Mouse (Mus musculus) lung, postnatal 14 days (tissue): ENCODE measurements at regions not wholly inside any gene's neighbourhood (a gene's known extent, or its start where the extent isn't known, plus 50 kb on each side); places are given as distances from the start of the nearest gene placed in this dataset.

Experiments used
- DNase-seq: peaks from one replicate; pipeline ENCODE4 v3.0.0; 2021

DNA sequence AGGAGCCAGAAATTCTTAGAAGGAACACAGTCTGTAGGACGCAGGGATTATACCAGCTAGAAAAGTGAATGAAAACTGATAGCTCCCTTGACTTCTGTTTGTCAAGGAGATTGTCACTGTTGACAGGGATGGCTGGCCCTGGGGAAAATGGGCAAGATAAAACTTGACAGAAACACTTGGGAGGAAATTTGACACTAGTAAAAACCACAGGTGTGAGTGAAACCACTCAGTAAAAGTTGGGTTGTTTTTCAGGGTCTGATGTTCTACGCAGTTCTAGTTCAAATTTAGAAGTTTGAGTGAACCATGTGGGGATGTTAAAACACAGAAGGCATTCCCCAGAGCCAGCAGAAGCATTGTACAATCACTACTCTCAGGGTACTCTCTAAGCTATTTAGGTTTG lies 246.6 kb upstream of the Prep start:
- DNase-seq: no peak

DNA sequence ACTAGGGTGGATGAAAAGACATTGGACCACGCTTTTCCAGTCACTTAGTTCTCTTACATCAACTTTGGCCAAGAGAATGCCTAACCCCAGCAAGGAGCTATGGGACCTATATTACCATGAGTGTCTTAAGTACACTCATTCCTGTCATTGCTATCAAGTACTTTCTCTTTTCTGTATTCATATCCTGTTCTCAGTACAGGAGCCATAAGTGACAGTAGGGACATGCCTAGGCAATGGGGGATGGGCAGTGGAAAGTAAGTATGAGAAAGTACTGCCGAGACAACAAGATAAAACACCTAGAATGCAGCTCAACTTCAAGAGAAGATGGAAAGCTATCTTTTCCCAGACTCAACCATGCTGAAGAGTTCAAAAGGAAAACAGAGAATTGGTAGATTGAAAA lies 247.6 kb upstream of the Prep start:
- no peak for DNase-seq

DNA sequence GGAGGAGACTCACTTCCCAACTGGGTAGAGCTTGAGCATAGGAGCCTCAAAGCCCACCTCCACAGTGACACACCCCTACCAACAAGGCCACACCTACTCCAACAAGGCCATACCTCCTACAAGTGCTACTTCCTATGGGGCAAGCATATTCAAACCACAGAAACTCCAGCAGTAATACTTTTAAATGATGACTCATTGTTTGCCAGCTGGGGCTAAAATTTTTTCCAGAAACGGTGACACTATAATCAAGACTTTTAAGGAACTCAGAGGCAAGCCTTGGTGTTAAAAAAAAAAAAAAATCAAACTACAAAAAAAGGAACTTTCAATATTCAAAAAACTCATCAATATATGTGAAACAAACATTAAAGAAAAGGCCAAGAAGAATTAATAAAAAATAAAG lies 248.4 kb upstream of the Prep start:
- DNase-seq: no peak

DNA sequence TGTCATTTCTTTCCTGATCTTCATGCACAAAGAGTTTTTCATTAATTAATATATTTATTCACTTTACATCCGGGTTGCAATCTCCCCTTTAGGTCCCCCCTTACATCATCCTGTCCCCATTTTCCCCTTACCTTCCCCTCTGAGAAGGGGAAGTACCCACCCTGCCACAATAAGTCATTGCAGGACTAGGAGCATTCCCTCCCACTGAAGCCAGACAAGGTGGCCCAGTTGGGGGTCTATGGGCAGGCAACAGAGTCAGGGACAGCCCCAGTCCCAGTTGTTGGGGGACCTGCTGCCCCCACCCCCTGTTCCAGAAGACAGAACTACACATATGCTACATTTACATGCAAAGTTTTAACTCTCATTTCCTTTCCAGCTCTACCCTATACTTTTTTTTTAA lies 267.9 kb upstream of the Prdm1 start:
- DNase-seq: no peak

DNA sequence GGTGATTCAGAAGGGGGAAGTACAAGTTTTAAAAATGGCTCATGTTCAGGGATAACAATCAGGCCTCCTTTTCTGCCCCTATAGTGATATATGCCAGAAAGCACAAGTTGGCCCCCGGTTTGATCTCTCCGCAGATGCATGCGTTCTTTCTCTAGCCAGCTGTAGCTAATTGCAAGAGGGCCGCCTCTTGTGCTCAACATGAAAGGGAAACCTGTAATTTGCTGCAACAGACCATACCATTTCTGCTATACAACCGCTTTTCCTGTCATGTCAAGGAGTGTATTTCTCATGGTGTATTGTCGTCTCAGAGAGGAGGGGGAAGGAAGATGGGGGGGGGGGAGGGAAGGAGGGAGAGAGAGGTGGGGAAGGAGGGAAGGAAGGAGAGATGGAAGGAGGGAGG lies 257.1 kb upstream of the Prdm1 start:
- DNase-seq: no peak

DNA sequence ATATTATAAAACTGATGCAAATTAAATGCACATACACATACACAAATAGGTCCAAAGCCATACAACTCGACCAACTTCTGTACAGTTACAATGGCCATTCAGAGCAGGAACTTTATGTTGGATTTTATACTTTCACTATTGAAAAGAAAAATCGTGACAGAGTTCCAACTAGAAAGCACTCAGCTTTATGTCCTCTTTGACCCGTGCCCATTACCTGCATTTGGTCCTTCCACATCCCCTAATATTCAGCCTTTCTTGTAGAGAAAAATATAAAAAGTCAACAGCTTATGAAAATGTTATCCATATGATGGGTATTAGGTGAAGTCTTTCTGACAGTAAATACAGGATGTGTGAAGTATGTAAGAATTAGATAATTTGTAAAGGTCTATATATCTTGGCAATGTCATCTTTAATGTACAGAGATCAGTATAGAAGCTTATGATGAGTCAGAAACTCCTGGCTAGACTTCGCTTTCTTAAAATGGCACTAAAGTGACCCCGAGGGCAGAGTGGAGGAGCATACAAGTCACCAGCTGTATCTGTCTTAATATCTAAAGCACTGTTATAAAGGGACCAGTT lies 252.2 kb upstream of the Prdm1 start:
- no peak for DNase-seq

DNA sequence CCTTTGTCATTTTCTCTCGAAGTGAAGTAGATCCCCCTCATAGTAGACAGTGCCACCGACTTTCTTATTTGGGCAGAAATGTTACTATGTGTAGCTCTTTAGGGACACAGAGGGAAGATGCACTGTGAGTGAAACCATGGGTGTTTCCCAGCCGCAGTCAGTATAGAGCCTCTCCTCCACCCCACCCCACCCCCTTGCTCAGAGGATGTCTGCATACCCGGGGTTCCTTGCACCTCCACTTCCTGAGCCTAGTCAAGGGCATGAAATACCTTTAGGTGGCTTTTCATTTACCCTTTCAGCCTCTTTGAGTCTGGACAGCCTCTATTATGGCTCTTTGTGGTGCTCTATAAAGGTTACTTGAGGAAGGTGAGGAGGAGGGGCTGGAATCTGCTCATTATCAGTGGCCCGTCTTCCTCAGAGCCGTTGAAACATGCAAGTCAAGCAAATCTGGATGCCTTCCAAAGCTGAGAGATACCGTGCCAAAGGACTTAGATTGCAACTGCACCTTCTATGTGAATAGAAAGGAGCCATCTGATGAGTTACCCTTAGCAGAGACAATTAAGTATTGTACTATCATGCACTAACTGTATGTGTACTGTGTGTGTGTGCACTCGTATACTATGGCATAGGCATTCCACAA lies 251.4 kb upstream of the Prdm1 start:
- DNase-seq: peak; percentile 3

DNA sequence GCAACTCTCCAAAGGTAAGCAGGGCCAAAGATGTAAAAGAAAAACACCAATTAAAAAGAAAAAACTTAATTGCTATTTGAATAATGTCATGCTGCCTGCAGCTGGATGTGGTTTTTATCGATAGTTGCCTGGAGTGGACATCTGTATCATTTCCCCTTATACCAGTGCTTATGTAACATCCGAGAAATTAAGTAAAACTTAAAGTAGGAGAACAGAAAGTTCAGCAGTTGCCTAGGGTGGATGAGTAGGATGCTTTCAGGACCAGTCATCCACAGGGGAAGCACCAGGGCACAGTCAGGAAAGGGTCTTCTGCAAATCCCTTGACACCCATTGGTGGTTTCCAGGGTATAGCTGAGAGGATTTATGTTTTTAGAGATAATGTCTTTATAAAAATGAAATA lies 248.9 kb upstream of the Prdm1 start:
- no peak for DNase-seq

DNA sequence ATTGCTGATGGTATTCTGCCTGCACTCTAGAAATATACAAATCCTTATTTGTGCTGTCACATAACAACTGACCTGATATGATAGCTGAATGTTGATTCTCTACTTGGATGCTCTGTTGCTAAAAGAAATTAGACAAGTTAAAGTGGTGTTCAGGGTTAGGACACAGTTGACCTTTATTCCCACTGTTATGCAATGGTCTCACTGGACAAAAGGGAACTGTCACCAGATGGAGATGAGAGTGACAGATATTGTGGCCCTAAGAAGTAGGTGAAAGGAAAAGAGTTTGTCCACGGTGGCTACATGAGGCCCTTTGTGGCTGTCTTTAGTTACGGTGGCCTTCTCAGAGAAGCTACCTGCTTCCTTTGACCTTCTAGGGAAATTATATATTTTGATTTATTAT lies 247.9 kb upstream of the Prdm1 start:
- no peak for DNase-seq

DNA sequence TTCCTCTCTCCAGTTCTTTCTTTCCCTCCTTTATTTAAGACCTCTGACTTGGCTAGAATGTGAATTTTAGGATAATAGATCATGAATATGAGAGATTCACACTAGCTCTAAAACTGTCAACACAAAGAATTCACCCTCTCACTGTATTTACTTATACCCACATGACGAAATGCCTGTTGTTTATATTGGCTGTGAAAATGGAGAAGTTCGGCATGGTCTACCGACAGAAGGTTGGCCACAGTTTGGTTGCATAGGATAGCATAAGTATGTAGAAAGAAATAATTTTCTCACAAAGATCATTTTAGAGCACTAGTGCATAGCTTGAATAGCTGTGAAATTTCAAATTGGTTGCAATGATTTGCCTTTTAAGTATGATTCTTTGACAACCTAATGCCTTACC lies 237.2 kb upstream of the Prdm1 start:
- DNase-seq: no peak

DNA sequence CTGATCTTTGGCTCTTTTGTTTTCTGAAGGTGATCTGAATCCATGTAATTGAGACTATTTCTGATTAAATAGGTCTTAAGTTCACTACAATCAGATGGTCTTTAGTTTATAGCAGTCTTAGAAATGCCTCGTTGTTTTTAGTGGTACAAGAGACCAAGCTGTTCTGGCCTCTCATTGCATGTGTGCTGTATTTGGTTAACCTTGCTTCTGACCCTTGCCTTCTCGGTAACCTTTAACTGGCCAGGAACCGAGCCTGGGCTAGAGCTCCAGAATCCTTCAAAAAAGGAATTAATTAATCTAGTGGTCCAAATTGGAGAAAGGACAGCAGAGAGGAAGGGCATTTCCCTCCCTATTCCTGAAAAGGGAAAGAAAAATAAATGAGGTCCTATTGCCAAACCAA lies 234.8 kb upstream of the Prdm1 start:
- no peak for DNase-seq

DNA sequence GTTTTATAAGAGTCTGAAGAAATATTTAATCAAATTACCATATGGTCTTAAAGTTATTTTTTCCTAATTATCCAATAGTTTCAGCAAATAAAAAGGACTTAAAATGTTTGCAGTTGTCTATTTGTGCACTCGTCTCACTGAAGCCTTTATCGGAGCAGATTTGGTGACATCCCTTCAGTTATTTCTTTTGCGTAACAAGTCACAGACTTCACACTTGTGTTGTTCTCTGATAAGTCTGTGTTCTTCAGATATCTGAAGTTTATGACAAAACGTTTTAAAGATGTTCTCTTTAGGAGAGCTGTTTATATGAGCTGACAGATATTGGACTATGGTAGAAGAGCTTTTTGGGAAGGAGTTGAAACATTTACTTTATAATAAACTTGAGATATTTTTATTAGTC lies 233.8 kb upstream of the Prdm1 start:
- DNase-seq: no peak

DNA sequence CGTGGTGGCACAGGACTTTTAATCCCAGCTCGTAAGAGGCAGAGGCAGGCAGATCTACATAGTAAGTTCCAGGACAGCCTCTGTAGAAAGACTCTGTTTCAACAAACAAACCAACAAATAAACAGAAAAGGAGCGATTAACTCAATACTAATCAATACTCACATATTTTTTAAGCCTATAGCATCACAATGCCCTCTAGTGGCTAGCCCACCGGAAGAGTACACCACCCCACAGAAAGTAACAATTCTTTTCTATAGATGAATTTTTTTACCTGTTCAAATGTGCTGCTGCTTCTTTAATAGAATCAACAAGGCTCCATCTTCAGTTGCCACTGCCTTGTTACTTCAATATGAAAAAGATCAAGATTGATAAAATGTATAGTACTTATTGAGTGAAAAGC lies 233.0 kb upstream of the Prdm1 start:
- DNase-seq: peak; percentile 9

DNA sequence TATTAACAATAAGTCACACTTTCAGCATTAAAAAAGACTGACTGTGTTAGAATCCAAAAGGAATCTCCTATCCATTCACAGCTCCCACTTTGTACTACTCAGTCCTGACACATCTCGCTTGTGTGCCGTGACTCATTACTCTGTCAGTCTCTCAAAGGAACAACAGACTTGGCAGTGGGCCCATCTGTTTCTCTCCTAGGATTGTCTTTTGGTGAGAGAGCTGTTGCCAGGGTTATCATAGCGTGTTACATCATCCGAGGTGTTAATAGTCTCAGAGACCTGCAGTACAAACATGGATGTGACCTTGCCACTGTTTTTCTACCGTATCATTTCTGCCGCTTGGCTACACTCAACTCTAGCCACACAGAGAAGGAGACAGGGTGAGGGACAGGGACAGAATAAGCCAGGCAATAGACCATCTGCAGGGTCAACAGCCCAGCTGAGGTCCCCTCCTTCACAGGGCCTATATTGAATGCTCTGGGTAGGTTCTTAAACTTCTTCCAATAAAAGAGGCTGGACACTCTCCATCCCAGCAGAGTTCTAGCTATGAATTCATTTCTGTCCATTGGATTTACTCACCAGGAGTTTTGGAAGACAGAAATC lies 227.2 kb upstream of the Prdm1 start:
- DNase-seq: peak; percentile 7

DNA sequence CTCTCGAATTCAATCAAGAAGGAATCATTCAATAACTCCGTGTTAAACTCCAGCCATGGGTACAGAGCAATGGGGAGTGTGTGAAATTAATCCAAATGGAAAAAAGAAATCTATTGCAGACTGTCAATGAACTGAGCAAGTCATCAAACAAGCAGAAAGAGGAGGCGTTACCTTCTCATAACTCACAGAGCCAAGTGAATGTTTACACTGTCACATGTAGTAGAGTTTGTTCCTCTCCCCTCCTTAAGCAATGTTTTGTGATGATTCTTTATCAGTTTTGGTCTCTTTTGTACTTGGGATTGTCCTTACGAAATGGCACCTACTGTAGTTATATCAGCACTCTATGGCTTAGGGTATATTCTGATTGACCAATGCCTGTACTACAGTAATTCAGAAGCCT lies 226.6 kb upstream of the Prdm1 start:
- no peak for DNase-seq

DNA sequence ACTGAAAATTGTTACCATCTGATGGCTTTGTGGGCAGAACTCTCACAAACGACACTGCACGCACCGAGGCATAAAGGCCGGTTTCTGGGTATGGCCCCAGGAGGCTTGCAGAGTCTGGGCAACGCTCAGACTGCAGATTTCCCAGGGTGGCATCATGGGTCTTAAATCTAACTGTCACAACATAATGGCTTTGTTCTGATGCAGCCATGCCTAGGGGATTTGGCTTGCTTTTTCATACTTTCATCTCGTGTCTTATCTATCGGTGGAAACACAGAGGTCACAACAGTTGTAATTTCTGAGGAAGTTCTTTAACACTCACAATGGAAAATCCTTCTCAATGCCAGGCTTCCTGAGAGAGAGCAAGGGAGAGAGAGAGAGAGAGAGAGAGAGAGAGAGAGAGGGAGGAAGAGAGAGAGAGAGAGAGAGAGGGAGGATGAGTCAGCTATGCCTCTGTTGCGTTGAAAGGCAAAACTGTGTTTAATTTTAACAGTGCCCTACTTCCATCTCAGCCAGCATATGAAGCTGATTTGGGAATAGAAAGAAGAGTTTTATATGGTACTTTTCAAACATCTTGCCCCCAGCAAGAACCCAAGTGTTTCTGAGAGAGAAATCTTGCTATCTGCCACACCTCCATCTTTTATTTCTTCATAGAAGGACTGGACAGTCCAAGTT lies 224.6 kb upstream of the Prdm1 start:
- DNase-seq: no peak

DNA sequence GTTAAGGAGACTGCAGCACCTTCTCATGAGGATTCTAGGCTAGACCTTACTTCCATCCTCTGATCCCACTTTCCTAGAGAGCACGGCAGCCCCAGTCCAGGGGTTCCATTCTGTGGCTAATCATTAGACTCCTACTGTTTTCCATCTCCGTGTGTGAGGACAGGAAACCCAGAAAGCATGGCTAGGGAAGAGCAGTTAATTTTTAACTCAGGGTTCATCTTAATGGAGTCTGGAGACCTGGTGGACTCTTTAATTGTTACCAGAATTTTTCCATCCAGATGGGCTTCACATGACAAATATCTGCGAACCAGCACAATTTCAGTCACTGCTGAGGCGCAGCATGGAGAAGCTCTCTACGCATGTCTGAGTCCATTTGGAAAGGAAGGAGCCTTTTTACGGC lies 222.8 kb upstream of the Prdm1 start:
- DNase-seq: no peak

DNA sequence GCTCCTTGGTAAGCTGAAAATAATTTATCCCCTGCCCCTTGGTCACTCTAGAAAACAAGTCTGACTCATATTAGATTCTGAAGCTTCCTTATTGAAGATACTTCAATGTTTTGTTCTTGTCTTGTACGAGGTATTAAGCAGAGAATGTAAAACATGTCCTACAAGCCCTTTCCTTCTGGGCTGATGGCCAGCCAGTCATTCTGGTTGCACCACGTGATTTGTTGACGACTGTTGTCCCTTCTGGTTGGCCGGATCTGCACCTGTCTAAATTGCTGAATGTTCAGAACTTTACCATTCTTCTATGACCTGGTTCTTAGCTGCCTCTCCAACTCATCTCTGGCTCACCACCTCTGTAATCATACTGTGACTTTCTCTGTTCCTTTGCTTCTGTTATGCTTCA lies 220.9 kb upstream of the Prdm1 start:
- DNase-seq: no peak

DNA sequence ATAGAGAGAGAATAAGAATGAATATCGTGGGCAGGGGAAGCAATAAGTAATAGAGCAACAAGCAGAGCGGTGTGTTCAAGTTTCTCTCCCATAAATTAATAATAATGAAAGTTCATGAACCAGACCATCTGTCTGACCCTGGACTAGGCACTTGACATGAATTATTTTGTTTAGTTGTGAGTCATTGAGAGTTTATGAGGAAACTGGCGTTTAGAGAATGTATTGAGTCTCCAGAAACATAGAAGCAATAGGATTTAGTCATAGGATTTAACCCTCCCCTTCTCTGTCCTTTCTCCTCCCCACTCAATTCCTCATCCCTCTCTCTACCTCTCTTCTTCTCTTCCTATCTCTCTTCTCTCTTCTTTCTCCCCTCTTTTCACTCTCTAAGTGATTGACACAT lies 219.1 kb upstream of the Prdm1 start:
- no peak for DNase-seq

DNA sequence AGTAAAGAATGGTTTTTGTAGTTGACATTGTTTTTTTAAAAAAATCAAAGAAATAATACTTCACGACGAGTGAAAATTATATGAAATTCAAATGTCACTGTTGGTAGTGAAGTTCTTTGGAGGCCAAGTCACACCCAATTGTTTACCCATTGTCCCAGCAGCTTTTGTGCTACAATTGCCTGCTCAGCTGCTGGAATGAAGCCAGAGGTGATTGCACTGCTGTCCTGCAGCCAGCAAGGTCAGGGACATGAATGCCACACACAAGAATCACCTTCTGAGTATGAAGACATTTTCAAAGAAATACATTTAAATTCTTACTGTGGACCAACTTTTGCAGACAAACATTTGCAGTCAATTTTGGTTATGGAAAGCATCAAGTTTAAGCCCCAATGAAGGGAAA lies 215.9 kb upstream of the Prdm1 start:
- peak; percentile 24 for DNase-seq

DNA sequence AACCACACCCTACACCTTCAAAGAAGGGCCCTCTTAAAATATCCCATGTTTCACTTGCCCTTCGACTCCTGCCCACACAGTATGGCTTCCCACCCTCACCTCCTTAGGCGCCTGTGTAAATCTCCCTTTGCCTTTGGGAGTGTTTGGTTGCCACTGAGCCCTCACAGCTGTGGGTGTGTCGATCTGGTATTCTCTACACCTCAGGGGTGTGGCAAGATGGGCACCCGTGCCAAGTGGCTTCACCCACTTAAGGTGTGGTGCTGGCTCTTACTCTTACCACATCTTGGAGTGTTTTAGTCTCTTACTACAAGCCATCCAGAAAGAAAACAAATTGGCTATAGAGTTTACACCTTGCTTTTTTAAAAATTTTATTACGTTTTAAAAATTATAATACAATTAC lies 205.3 kb upstream of the Prdm1 start:
- DNase-seq: no peak

DNA sequence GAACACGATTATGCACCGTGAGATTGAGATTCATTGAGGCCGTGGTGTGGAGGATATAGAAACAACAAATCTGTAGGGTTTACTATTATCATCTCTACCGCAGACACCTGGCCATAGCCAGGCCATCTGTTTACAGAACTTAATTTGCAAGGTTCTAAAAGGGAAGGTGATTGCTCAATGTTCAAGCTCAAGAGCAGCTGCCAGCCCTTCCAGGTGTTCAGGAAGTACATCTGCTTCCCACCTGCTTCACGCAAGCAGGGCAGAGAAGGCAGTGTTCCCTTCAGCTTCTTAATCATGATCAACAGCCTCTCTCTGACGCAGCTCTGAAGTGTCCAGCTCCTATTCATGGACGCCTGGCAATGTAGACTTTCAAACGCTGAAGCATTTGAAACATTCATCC lies 202.4 kb upstream of the Prdm1 start:
- no peak for DNase-seq

DNA sequence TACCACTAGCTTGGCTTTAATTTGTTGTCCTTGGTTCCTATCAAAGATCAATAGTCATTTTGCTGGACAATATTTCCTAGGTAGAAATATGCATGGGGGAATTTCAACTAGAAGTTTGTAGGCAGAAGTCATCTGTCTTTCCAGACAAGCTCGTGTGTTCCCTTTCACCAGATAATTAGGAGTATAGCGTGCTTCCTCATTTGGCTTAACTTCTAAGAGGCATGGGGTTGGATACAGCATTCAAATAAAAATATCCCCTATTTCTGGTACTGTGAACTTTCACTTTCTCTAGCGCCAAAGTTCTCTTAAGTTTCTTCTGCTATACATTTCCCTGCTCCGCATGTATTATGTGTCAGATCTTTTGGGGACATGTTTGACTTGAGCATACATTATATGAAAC lies 200.7 kb upstream of the Prdm1 start:
- DNase-seq: no peak

DNA sequence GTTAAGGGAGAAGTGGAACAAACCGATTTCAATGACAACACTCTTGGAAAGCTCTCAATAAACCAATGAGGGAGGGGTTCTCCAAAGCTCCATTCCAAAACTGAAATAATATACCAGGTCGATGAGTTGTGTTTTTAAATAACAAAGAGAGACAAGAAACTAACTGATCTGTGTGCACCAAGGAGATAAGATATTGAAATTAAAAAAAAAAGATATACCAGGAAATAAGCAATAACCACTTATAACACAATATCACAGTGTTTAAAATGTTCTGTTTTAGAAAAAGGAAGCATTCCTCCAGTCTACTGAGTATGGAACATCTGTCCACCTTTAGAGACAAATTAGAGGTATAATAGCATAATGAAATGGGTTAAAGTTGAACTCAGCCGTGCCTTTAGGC lies 196.3 kb upstream of the Prdm1 start:
- no peak for DNase-seq

DNA sequence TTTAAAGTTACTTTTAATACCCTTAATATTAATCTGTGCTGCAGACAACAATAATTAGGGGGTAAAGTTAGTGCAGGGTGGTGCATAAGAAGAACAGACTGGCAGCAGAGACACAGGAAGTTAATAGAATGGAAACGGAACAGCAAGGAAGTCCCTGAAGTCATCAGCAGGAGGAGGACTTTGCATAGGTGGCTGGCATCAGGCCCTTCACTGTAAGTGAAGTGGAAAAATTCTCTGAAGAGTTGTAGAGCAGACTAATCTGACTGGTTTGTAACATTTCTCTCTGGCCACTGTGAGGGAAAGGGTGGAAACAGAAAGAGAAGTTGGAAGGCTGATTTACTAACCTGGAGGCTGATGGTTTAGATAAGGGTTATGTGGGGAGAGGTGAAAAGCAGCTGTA lies 195.5 kb upstream of the Prdm1 start:
- no peak for DNase-seq
